8 mouse cellular contexts compared by ENCODE assay signal in genomic region chr7:100608130-100608741, GRCm38 (mm10). TPM values are rescaled to one million over a fixed set of nuclear protein-coding genes. Genes with fewer than 3 reads are reported as not detected.
DNase-seq lines count a peak whose midpoint lies in the region; ATAC-seq and TF ChIP-seq lines count a peak whose summit lies in the region.

Mrpl48 (minus strand) TSS chr7:100608301.

- no peaks in the 10 kb centered on the region for H3K27me3 ChIP-seq in hindbrain, embryonic 11.5 days (ENCODE audit: control insufficient read depth, insufficient read depth, low read length)
- no peaks in the 10 kb centered on the region for H3K27me3 ChIP-seq in lung, postnatal 0 days (replicated peaks; ENCODE audit: insufficient read depth, low read length)

- H3K9ac ChIP-seq in hindbrain, embryonic 11.5 days (ENCODE audit: low read depth, low read length), result peak within 1 kb of the TSS; percentile 99
- H3K9ac ChIP-seq in lung, postnatal 0 days (replicated peaks; ENCODE audit: low read depth), result peak within 1 kb of the TSS; percentile 96

- WGBS in hindbrain, embryonic 11.5 days, result under 1% methylated on average over 43 of the region's 43 CpGs
- WGBS in lung, postnatal 0 days, result under 1% methylated on average over 37 of the region's 43 CpGs

- TF ChIP-seq EP300 in lung, postnatal 0 days (IDR thresholded peaks at IDR 0.05), result no peak

- peak; percentile 6 for DNase-seq in T-cell, adult 2 months (ENCODE audit: low spot score)
- peak; percentile 78 to 84 for DNase-seq in cerebellum, postnatal 14 days
- peak; percentile 29 to 45 for DNase-seq in frontal cortex, postnatal 25 days (ENCODE audit: low spot score in 2 of 2)
- DNase-seq in hindbrain, embryonic 11.5 days (ENCODE audit: low spot score), result no peak
- DNase-seq in layer of hippocampus, postnatal 14 days (ENCODE audit: low spot score in 2 of 2), result peak; percentile 53 to 61
- peak; percentile 73 for DNase-seq in lung, postnatal 0 days (ENCODE audit: low spot score)
- DNase-seq in ovary, postnatal 14 days (ENCODE audit: low spot score), result peak; percentile 56
- DNase-seq in urinary bladder, postnatal 36 days (ENCODE audit: low spot score in 2 of 2), result peak; percentile 28 to 63

- H3K27ac ChIP-seq in hindbrain, embryonic 11.5 days (ENCODE audit: low read depth, low read length), result peak within 1 kb of the TSS; percentile 99
- peak within 1 kb of the TSS; percentile 99 for H3K27ac ChIP-seq in lung, postnatal 0 days (ENCODE audit: low read length)

- H3K4me3 ChIP-seq in hindbrain, embryonic 11.5 days (ENCODE audit: low read depth, low read length), result peak within 1 kb of the TSS; percentile 82
- peak within 1 kb of the TSS; percentile 100 for H3K4me3 ChIP-seq in lung, postnatal 0 days (ENCODE audit: low read depth, low read length)

- peak; percentile 43 for ATAC-seq in hindbrain, embryonic 11.5 days (ENCODE audit: low FRiP score)
- peak; percentile 10 for ATAC-seq in lung, postnatal 0 days

- peak within 1 kb of the TSS; percentile 67 for H3K4me2 ChIP-seq in hindbrain, embryonic 11.5 days (replicated peaks; ENCODE audit: low read depth, low read length)
- H3K4me2 ChIP-seq in lung, postnatal 0 days (replicated peaks; ENCODE audit: low read depth, low read length), result peak within 1 kb of the TSS; percentile 90

- no peaks in the 10 kb centered on the region for H3K36me3 ChIP-seq in hindbrain, embryonic 11.5 days (ENCODE audit: control insufficient read depth, insufficient read depth, low read length)
- H3K36me3 ChIP-seq in lung, postnatal 0 days (ENCODE audit: insufficient read depth, low read length), result no peaks in the 10 kb centered on the region

- no peaks in the 10 kb centered on the region for H3K9me3 ChIP-seq in hindbrain, embryonic 11.5 days (ENCODE audit: control insufficient read depth, low read length)
- H3K9me3 ChIP-seq in lung, postnatal 0 days (ENCODE audit: low read length), result no peaks in the 10 kb centered on the region

- no peak for TF ChIP-seq CTCF in lung, postnatal 0 days (IDR thresholded peaks at IDR 0.05)

- H3K4me1 ChIP-seq in hindbrain, embryonic 11.5 days (replicated peaks; ENCODE audit: control insufficient read depth, insufficient read depth, low read length), result 0 out of 2 replicates have a peak, but pooled peaks cover 2% of the 10 kb centered on the region
- peaks cover 2% of the 10 kb centered on the region; the same call in 1 of the 2 replicates for H3K4me1 ChIP-seq in lung, postnatal 0 days (ENCODE audit: insufficient read depth, low read depth, low read length)

RNA-seq across cellular contexts. Expression of gene Mrpl48, which starts in this region (rescaled TPM):
- 62.9 and 73.1 TPM in 2 replicates for polyA plus RNA-seq in hindbrain, embryonic 11.5 days (2014; fragmentation: Nextera tagmentation; extraction: Ambion mirVana)
- total RNA-seq in layer of hippocampus, postnatal 14 days (2021), result 10 to 100 TPM; 57.7 to 62.5 TPM
- 76.0 and 77.5 TPM in 2 replicates for polyA plus RNA-seq in lung, postnatal 0 days (2015; fragmentation: Nextera tagmentation; extraction: Ambion mirVana)
